Mouse (Mus musculus) lung, embryonic 15.5 days (tissue): ENCODE measurements around the gene Ntn1. TPM values are rescaled to one million over a fixed set of nuclear protein-coding genes. Genes with fewer than 3 reads are reported as not detected.

Experiments
- ATAC-seq: fragments of 200-750 bp; cut with Nextera tagmentation; 2 replicates; pipeline ENCODE4 v1.8.0; 2017; ENCODE audit warnings: moderate number of reproducible peaks, borderline replicate concordance; ENCODE audit not compliant: low FRiP score, low TSS enrichment; ENCODE audit errors: extremely low read depth
- H3K27ac ChIP-seq: fragments of 300-500 bp; sonication (generic); 2 replicates; pipeline ENCODE4 v1.5.1; 2015; ENCODE audit warnings: moderate library complexity, mild to moderate bottlenecking, inconsistent platforms
- H3K27me3 ChIP-seq: fragments of 300-500 bp; sonication (generic); 2 replicates; pipeline ENCODE4 v1.6.1; 2015; ENCODE audit warnings: inconsistent platforms
- H3K36me3 ChIP-seq: fragments of 300-500 bp; sonication (generic); 2 replicates; pipeline ENCODE4 v1.6.1; 2015; ENCODE audit warnings: inconsistent platforms
- H3K4me1 ChIP-seq: fragments of 300-500 bp; sonication (generic); 2 replicates; pipeline ENCODE4 v1.6.1; 2015; ENCODE audit warnings: inconsistent platforms
- H3K4me2 ChIP-seq: fragments of 300-500 bp; sonication (generic); 2 replicates; pipeline ENCODE4 v1.6.1; 2015; ENCODE audit warnings: inconsistent platforms, mild to moderate bottlenecking, moderate library complexity
- H3K4me3 ChIP-seq: fragments of 300-500 bp; sonication (generic); 2 replicates; pipeline ENCODE4 v1.5.1; 2015; ENCODE audit warnings: mild to moderate bottlenecking, inconsistent platforms
- H3K9ac ChIP-seq: fragments of 300-500 bp; sonication (generic); 2 replicates; pipeline ENCODE4 v1.6.1; 2015; ENCODE audit warnings: inconsistent platforms
- H3K9me3 ChIP-seq: fragments of 300-500 bp; sonication (generic); 2 replicates; pipeline ENCODE4 v1.6.1; 2016; ENCODE audit warnings: inconsistent platforms
- WGBS: fragments of 180-500 bp; shearing (Covaris S2); methylation state at CpG from one replicate; pipeline ENCODE4 v1.1.7; 2015; 5-methylcytosine and 5-hydroxymethylcytosine counted together
- polyA plus RNA-seq: library from polyadenylated mRNA; unstranded; fragments of >200 nt; fragmentation: Nextera tagmentation; extraction: Ambion mirVana; gene quantifications from 2 replicates; pipeline ENCODE4 v1.2.1, GENCODE M21; 2015

The Ntn1 gene
- polyA plus RNA-seq, 1 experiment from 2014 or later = 4.0 TPM

GRCm38 (mm10) chr11:68387441-68387760, 13.2 kb downstream of the Ntn1 start:
- Histone ChIP-seq H3K4me2 (peak overlapping the region; percentile 99), H3K9me3 (no peaks in the 10 kb centered on the region), H3K4me3 (peak overlapping the region; percentile 66), H3K9ac (peak overlapping the region; percentile 39; the same call in 1 of the 2 replicates), H3K4me1 (peaks cover 36% of the 10 kb centered on the region), H3K27me3 (peaks cover 91% of the 10 kb centered on the region), H3K36me3 (no peaks in the 10 kb centered on the region), H3K27ac (peak overlapping the region; percentile 49; the same call in 1 of the 2 replicates)
- WGBS = 45% methylated on average over 4 of the region's 4 CpGs
- no peak for ATAC-seq

- no peaks in the 10 kb centered on the region for H3K36me3 ChIP-seq
- peaks cover 36% of the 10 kb centered on the region for H3K4me1 ChIP-seq
- peak overlapping the region; percentile 39 for H3K9ac ChIP-seq
- ATAC-seq = peak; percentile 49
- H3K4me3 ChIP-seq = peak overlapping the region; percentile 66
- no peaks in the 10 kb centered on the region for H3K9me3 ChIP-seq
- H3K27me3 ChIP-seq = peaks cover 90% of the 10 kb centered on the region
- peak overlapping the region; percentile 49; the same call in 1 of the 2 replicates for H3K27ac ChIP-seq
- peak overlapping the region; percentile 99 for H3K4me2 ChIP-seq
- 1% methylated on average over 85 of the region's 90 CpGs for WGBS
Observed at GRCm38 (mm10) chr11:68386589-68387440, 13.8 kb downstream of the Ntn1 start.

GRCm38 (mm10) chr11:68385921-68386588, 14.6 kb downstream of the Ntn1 start:
- peak overlapping the region; percentile 49; the same call in 1 of the 2 replicates for H3K27ac ChIP-seq
- ATAC-seq = no peak
- no peaks in the 10 kb centered on the region for H3K36me3 ChIP-seq
- H3K4me1 ChIP-seq = peaks cover 36% of the 10 kb centered on the region
- no peaks in the 10 kb centered on the region for H3K9me3 ChIP-seq
- peak overlapping the region; percentile 99 for H3K4me2 ChIP-seq
- H3K9ac ChIP-seq = peak overlapping the region; percentile 39
- WGBS = under 1% methylated on average over 35 of the region's 68 CpGs
- peaks cover 89% of the 10 kb centered on the region for H3K27me3 ChIP-seq
- H3K4me3 ChIP-seq = peak overlapping the region; percentile 66

- peak overlapping the region; percentile 99 for H3K4me2 ChIP-seq
- H3K9ac ChIP-seq = peak overlapping the region; percentile 39; the same call in 1 of the 2 replicates
- H3K36me3 ChIP-seq = no peaks in the 10 kb centered on the region
- no peaks in the 10 kb centered on the region for H3K9me3 ChIP-seq
- H3K4me3 ChIP-seq = peak overlapping the region; percentile 66
- H3K27me3 ChIP-seq = peaks cover 80% of the 10 kb centered on the region
- peaks cover 31% of the 10 kb centered on the region for H3K4me1 ChIP-seq
- ATAC-seq = 0 out of 2 replicates have a peak, but pooled peaks have one; percentile 15
- no peak overlapping the region for H3K27ac ChIP-seq
- WGBS = under 1% methylated on average over 94 of the region's 94 CpGs
Observed at GRCm38 (mm10) chr11:68385021-68385821, 15.4 kb downstream of the Ntn1 start.

GRCm38 (mm10) chr11:68384592-68385020, 16.0 kb downstream of the Ntn1 start:
- H3K36me3 ChIP-seq = no peaks in the 10 kb centered on the region
- H3K4me3 ChIP-seq = peak overlapping the region; percentile 66
- H3K27me3 ChIP-seq = peaks cover 76% of the 10 kb centered on the region
- no peak overlapping the region for H3K9ac ChIP-seq
- no peak overlapping the region for H3K27ac ChIP-seq
- peaks cover 33% of the 10 kb centered on the region for H3K4me1 ChIP-seq
- H3K4me2 ChIP-seq = peak overlapping the region; percentile 99
- no peak for ATAC-seq
- H3K9me3 ChIP-seq = no peaks in the 10 kb centered on the region
- 2% methylated on average over 27 of the region's 27 CpGs for WGBS

- Histone ChIP-seq H3K36me3 (no peaks in the 10 kb centered on the region), H3K27ac (no peak overlapping the region), H3K4me3 (peak overlapping the region; percentile 66), H3K4me2 (peak overlapping the region; percentile 99; the same call in 1 of the 2 replicates), H3K9ac (no peak overlapping the region), H3K4me1 (peaks cover 34% of the 10 kb centered on the region), H3K9me3 (no peaks in the 10 kb centered on the region), H3K27me3 (peaks cover 71% of the 10 kb centered on the region)
- ATAC-seq = no peak
- WGBS = 19% methylated on average over 12 of the region's 12 CpGs
Observed at GRCm38 (mm10) chr11:68384131-68384530, 16.5 kb downstream of the Ntn1 start.

GRCm38 (mm10) chr11:68383519-68383918, 17.1 kb downstream of the Ntn1 start:
- H3K4me3 ChIP-seq = no peak overlapping the region
- no peak overlapping the region for H3K9ac ChIP-seq
- no peaks in the 10 kb centered on the region for H3K36me3 ChIP-seq
- no peak overlapping the region for H3K27ac ChIP-seq
- H3K4me1 ChIP-seq = peaks cover 41% of the 10 kb centered on the region
- no peak for ATAC-seq
- H3K4me2 ChIP-seq = no peak overlapping the region
- H3K9me3 ChIP-seq = no peaks in the 10 kb centered on the region
- WGBS = 37% methylated on average over 10 of the region's 10 CpGs
- H3K27me3 ChIP-seq = peaks cover 65% of the 10 kb centered on the region

GRCm38 (mm10) chr11:68381833-68382232, 18.8 kb downstream of the Ntn1 start:
- Histone ChIP-seq H3K36me3 (no peaks in the 10 kb centered on the region), H3K9ac (no peak overlapping the region), H3K9me3 (no peaks in the 10 kb centered on the region), H3K27ac (no peak overlapping the region), H3K27me3 (peaks cover 51% of the 10 kb centered on the region), H3K4me2 (no peak overlapping the region), H3K4me3 (no peak overlapping the region), H3K4me1 (peaks cover 38% of the 10 kb centered on the region)
- 81% methylated on average over 1 of the region's 1 CpGs for WGBS
- no peak for ATAC-seq

GRCm38 (mm10) chr11:68381318-68381717, 19.3 kb downstream of the Ntn1 start:
- no peaks in the 10 kb centered on the region for H3K9me3 ChIP-seq
- H3K27ac ChIP-seq = no peak overlapping the region
- peaks cover 49% of the 10 kb centered on the region for H3K27me3 ChIP-seq
- H3K4me3 ChIP-seq = no peak overlapping the region
- H3K9ac ChIP-seq = no peak overlapping the region
- ATAC-seq = no peak
- H3K4me1 ChIP-seq = peaks cover 37% of the 10 kb centered on the region
- 77% methylated on average over 9 of the region's 9 CpGs for WGBS
- no peaks in the 10 kb centered on the region for H3K36me3 ChIP-seq
- no peak overlapping the region for H3K4me2 ChIP-seq

GRCm38 (mm10) chr11:68378946-68379764, 21.5 kb downstream of the Ntn1 start:
- Histone ChIP-seq H3K4me2 (peak overlapping the region; percentile 28; the same call in 1 of the 2 replicates), H3K9ac (no peak overlapping the region), H3K27ac (no peak overlapping the region), H3K4me3 (no peak overlapping the region), H3K4me1 (peaks cover 17% of the 10 kb centered on the region), H3K36me3 (no peaks in the 10 kb centered on the region), H3K27me3 (peaks cover 27% of the 10 kb centered on the region), H3K9me3 (no peaks in the 10 kb centered on the region)
- no peak for ATAC-seq
- 8% methylated on average over 16 of the region's 16 CpGs for WGBS

- Histone ChIP-seq H3K4me3 (no peak overlapping the region), H3K9me3 (no peaks in the 10 kb centered on the region), H3K36me3 (no peaks in the 10 kb centered on the region), H3K27me3 (peaks cover 20% of the 10 kb centered on the region), H3K4me2 (no peak overlapping the region), H3K4me1 (peaks cover 17% of the 10 kb centered on the region), H3K9ac (no peak overlapping the region), H3K27ac (no peak overlapping the region)
- 28% methylated on average over 5 of the region's 5 CpGs for WGBS
- no peak for ATAC-seq
Observed at GRCm38 (mm10) chr11:68378419-68378818, 22.2 kb downstream of the Ntn1 start.
